In the genomic region with DNA sequence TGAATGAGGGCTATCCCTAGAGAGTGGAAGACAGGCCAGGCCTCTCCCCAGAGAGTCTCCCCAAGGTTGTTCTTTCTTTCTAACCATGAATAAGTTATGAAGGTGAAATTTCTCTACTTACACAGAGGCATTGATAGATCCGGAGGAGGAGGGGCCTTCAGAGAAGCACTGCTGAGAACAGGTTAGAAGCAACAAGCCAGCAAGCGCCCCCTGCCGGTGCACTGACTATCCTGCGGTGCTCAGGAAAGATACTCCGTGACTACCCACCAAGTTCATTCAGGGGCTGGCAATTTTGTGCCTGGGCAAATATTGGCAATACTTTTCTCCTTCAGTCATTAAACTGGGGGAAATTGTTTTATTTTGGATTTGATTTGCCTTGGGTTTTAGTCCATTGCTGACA, we compare ENCODE assay signal across 7 mouse cellular contexts.
A peak's percentile ranks its signal among the peaks of the same experiment; 100 is the strongest.
DNase-seq lines count a peak whose midpoint lies in the region; ATAC-seq lines count a peak whose summit lies in the region.

No protein-coding gene starts in this region.

- no peak for ATAC-seq in liver, embryonic 11.5 days (replicated peaks; ENCODE audit: low FRiP score)

- intact Hi-C loops in heart, postnatal 14 days (cut with DNase I) = loop anchor here (2.0 to 10.0 kb wide), 3 partner anchors 51 to 1011 kb away; no protein-coding TSS in a partner anchor

- peak; percentile 5 to 46 for DNase-seq in spleen, adult 18-20 months
- DNase-seq in spleen, adult 12 weeks (ENCODE audit: low spot score) = no peak
- DNase-seq in adipocyte (ENCODE audit: low spot score) = peak; percentile 24
- peak; percentile 32 to 56 for DNase-seq in cerebellum, postnatal 4 days (ENCODE audit: low spot score in 2 of 2)
- DNase-seq in heart, postnatal 14 days = peak; percentile 55 to 74
- DNase-seq in liver, embryonic 11.5 days (ENCODE audit: low spot score) = peak; percentile 44
- peak; percentile 14 to 16 for DNase-seq in right cerebral cortex, postnatal 36 days (ENCODE audit: low spot score in 2 of 2)

- H3K27me3 ChIP-seq in liver, embryonic 11.5 days (replicated peaks; ENCODE audit: control insufficient read depth, insufficient read depth, low read length) = no peaks in the 10 kb centered on the region

- no peak overlapping the region for H3K9ac ChIP-seq in liver, embryonic 11.5 days (ENCODE audit: low read depth, low read length)

- H3K36me3 ChIP-seq in liver, embryonic 11.5 days (ENCODE audit: control insufficient read depth, insufficient read depth, low read length) = no peaks in the 10 kb centered on the region

- H3K27ac ChIP-seq in liver, embryonic 11.5 days (ENCODE audit: low read depth, low read length) = no peak overlapping the region

- no peak overlapping the region for H3K4me3 ChIP-seq in liver, embryonic 11.5 days (ENCODE audit: low read depth, low read length)

- H3K4me1 ChIP-seq in liver, embryonic 11.5 days (replicated peaks; ENCODE audit: control insufficient read depth, insufficient read depth, low read length) = 0 out of 2 replicates have a peak, but pooled peaks cover 2% of the 10 kb centered on the region

- no peaks in the 10 kb centered on the region for H3K9me3 ChIP-seq in liver, embryonic 11.5 days (ENCODE audit: control insufficient read depth, low read length)

- 24% methylated on average over 5 of the region's 5 CpGs for WGBS in liver, embryonic 11.5 days

- H3K4me2 ChIP-seq in liver, embryonic 11.5 days = no peak overlapping the region
